Mouse (Mus musculus) midbrain, embryonic 13.5 days (tissue): ENCODE results near the gene Ssbp2. TPM values are rescaled to one million over a fixed set of nuclear protein-coding genes. Genes with fewer than 3 reads are reported as not detected.

Source experiments
- ATAC-seq: fragments of 200-750 bp; cut with Nextera tagmentation; 2 replicates; pipeline ENCODE4 v1.8.0; 2017; ENCODE audit warnings: mild to moderate bottlenecking, moderate TSS enrichment, moderate library complexity
- H3K27ac ChIP-seq: fragments of 300-500 bp; sonication (generic); 2 replicates; pipeline ENCODE4 v1.5.1; 2015; ENCODE audit warnings: inconsistent platforms, mild to moderate bottlenecking, moderate library complexity
- H3K27me3 ChIP-seq: fragments of 300-500 bp; sonication (generic); 2 replicates; pipeline ENCODE4 v1.6.1; 2015; ENCODE audit warnings: mild to moderate bottlenecking, inconsistent platforms
- H3K36me3 ChIP-seq: fragments of 300-500 bp; sonication (generic); 2 replicates; pipeline ENCODE4 v1.6.1; 2015; ENCODE audit warnings: mild to moderate bottlenecking, inconsistent platforms
- H3K4me1 ChIP-seq: fragments of 300-500 bp; sonication (generic); replicated peaks from 2 replicates; pipeline ENCODE4 v1.6.1; 2015; ENCODE audit warnings: inconsistent platforms
- H3K4me2 ChIP-seq: fragments of 300-500 bp; sonication (generic); replicated peaks from 2 replicates; pipeline ENCODE4 v1.6.1; 2015; ENCODE audit warnings: moderate library complexity, mild to moderate bottlenecking, inconsistent platforms
- H3K4me3 ChIP-seq: fragments of 300-500 bp; sonication (generic); replicated peaks from 2 replicates; pipeline ENCODE4 v1.5.1; 2015; ENCODE audit warnings: mild to moderate bottlenecking, inconsistent platforms
- H3K9ac ChIP-seq: fragments of 300-500 bp; sonication (generic); replicated peaks from 2 replicates; pipeline ENCODE4 v1.6.1; 2015; ENCODE audit warnings: mild to moderate bottlenecking, inconsistent platforms
- H3K9me3 ChIP-seq: fragments of 300-500 bp; sonication (generic); 2 replicates; pipeline ENCODE4 v1.6.1; 2016; ENCODE audit warnings: mild to moderate bottlenecking, inconsistent platforms
- WGBS: fragments of 180-500 bp; shearing (Covaris S2); methylation state at CpG from one replicate; pipeline ENCODE4 v1.1.7; 2015; 5-methylcytosine and 5-hydroxymethylcytosine counted together
- microRNA-seq: library from miRNA; unstranded; fragments of <30 nt; microRNA quantifications from one replicate; pipeline ENCODE4, GENCODE M21; 2016
- polyA plus RNA-seq: library from polyadenylated mRNA; unstranded; fragments of >200 nt; fragmentation: Nextera tagmentation; extraction: Ambion mirVana; gene quantifications from 2 replicates; pipeline ENCODE4 v1.2.1, GENCODE M21; 2015

Gene Ssbp2
- polyA plus RNA-seq, 1 experiment from 2014 or later, result 231 TPM

DNA sequence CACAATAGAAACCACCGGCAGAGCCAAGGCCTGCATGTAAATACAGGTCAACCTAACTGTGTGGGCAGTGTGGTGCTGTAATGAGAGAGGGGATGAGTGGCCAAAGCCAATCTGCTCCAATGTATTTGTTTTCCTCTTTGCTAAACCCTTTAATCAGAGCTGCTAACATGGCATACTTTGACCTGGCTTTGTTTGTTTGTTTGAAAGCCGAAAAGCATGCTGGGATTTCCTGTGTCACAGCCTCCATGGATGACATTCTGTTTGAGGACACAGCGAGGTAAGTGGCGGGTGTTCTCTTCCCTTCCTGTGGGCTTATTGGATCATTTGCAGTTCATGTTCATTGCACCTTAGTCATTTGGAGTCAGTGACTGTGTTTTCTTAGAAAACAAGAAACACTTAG, 289.9 kb downstream of the Ssbp2 start:
- 87% methylated on average over 4 of the region's 4 CpGs for WGBS

More for the DNA sequence above, 289.9 kb downstream of the Ssbp2 start:
- no peaks in the 10 kb centered on the region for H3K36me3 ChIP-seq
- no peak overlapping the region for H3K27ac ChIP-seq
- H3K9me3 ChIP-seq, result no peaks in the 10 kb centered on the region
- no peak overlapping the region for H3K9ac ChIP-seq
- H3K4me2 ChIP-seq, result no peak overlapping the region
- no peaks in the 10 kb centered on the region for H3K27me3 ChIP-seq
- no peak for ATAC-seq
- no peak overlapping the region for H3K4me3 ChIP-seq
- H3K4me1 ChIP-seq, result no peaks in the 10 kb centered on the region

Small RNAs within 50 kb of the gene (microRNA-seq; reads per million reads assigned to microRNA genes)
- not detected for gene Gm27656

Other genes with a start within 250 kb of the Ssbp2 start
- gene Atg10, start 236.3 kb upstream of the Ssbp2 start, polyA plus RNA-seq, result 18.3 and 19.4 TPM in 2 replicates